Mouse (Mus musculus) lung, postnatal 36 days (tissue): Measurements from ENCODE around the gene Gm21083.
"Not testable (repeated sequence)": the region's sequence is repeated elsewhere in the genome, so short reads cannot be mapped to it uniquely, and the experiment has no call there.

Source experiments
- DNase-seq: peaks from one replicate; pipeline ENCODE4 v3.0.0; 2022; ENCODE audit warnings: mixed read lengths

Gm21083 gene

GRCm38 (mm10) chr5:15577033-15577432, at the start of gene Gm21083:
Gene Gm21083 (plus strand): TSS chr5:15577333.
- DNase-seq = not testable (repeated sequence)

GRCm38 (mm10) chr5:15529122-15529521, 48.0 kb upstream of the Gm21083 start, which contains the start of gene Gm21190:
Gene Gm21190 (minus strand): TSS chr5:15529222.
- DNase-seq = not testable (repeated sequence)

GRCm38 (mm10) chr5:15548642-15549041, 28.5 kb upstream of the Gm21083 start:
- DNase-seq = not testable (repeated sequence)

DNA sequence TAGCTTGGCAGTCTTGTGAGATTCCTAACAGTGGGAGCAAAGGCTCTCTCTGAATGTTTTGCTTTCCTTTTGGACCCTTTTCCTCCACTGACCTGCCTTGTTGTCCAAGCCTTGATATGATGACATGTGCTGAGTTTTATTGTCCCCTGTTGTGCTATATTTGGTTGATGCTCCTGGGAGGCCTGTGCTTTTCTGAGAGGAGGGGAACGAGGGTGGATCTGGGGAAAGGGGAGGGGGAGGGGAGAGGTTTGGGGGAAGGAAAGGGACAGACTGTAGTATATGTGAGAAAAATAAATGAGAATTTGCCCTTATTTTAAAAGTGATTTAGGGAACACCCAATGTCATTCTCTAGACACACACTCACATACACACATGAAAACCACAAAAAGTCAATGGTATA, 28.0 kb upstream of the Gm21083 start:
- not testable (repeated sequence) for DNase-seq

DNA sequence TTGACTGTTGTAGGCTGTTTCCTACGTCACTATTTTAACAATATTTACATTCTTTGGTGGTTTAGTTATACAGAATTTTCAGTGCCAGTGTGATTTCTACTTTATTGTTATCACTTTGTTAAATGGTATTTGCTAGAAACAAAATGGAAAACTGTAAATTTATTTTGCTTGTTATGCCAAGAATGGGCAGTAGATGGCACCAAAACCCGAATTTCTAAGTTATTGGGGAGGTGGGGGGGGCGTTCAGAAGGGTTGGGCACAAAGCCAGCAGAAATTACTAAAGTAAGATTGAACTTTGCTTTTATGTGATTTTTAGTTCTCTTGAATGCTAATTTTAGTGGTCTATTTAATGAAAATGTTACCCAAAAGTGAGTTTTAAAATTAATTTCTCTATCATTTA, 27.5 kb upstream of the Gm21083 start:
- DNase-seq = peak; percentile 12

GRCm38 (mm10) chr5:15558654-15559053, 18.5 kb upstream of the Gm21083 start:
- DNase-seq = peak; percentile 17

DNA sequence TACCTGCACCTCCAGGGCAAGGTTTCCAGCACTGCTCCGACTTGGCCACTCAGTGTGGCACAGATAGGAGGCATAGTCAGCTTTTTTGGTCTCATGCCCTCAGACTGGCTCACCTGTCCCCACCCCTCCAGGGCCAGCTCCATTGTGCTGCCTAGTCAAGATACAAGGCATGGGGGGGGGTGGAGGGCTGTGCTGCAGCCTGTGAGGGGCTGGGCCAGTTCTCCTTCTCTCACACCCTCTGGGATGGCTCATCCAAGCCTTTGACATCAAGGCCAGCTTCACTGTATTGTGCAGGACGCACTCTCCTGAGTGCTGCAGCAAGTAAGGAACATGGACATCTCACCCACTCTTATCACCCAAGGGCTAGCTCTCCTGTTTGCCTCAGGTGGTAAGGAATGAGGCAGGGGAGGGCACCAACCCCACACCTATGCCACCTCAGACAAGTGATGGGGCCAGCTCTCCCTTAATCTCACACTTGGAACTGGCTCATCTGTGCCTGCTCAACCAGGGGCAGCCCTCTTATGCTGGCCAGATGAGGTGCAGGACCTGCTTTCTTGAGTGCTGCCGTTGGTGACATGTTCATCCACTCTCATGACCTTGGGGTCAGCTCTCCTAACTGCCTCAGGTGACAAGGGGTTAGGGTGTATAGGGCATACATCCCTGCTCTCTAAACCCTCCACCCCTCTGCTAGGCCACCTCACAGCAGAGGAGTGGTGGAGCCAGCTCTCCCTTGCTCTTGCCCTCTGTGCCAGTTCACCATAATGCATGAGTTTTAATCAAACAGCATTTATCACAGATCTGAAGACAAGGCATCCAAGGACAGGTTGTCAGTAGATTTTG, 15.5 kb upstream of the Gm21083 start:
- not testable (repeated sequence) for DNase-seq

DNA sequence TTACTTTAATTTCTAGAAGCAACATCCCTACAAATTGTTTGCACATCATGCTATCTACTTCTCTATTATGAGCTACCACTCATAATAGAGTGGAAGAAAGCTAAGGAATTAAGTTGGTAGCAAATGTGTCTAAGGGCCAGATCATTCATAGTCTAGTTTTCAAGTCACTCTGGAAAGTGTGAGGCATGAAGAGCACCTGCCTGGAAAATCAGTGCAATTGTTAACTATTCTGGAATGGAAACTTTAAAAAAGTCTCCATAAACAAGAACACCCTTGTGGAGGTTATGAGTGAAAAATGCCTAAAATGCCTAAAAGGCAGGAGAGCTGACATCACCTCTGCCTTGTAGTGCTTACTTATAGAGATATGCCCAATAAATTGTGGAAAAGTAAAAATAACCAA, 3.4 kb upstream of the Gm21083 start:
- not testable (repeated sequence) for DNase-seq

- DNase-seq = peak; percentile 6
Observed at GRCm38 (mm10) chr5:15586351-15586750, 9.2 kb downstream of the Gm21083 start.

GRCm38 (mm10) chr5:15588291-15588690, 11.2 kb downstream of the Gm21083 start:
- DNase-seq = peak; percentile 9

- not testable (repeated sequence) for DNase-seq
Observed at GRCm38 (mm10) chr5:15590635-15591034, 13.5 kb downstream of the Gm21083 start.

- DNase-seq = not testable (repeated sequence)
Observed at GRCm38 (mm10) chr5:15591577-15591976, 14.4 kb downstream of the Gm21083 start.

DNA sequence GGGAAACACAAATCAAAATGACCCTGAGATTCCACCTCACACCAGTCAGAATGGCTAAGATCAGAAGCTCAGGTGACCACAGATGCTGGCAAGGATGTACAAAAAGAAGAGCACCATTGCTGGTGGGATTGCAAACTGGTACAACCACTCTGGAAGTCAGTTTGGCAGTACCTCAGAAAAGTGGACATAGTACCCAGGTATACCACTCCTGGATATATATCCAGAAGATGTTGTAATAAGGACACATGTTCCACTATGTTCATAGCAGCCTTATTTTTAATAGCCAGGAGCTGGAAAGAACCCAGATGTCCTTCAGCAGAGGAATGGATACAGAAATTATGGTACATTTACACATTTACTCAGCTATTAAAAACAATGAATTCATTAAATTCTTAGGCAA, 21.7 kb downstream of the Gm21083 start:
- DNase-seq = not testable (repeated sequence)

GRCm38 (mm10) chr5:15600342-15600741, 23.2 kb downstream of the Gm21083 start:
- peak; percentile 4 for DNase-seq

DNA sequence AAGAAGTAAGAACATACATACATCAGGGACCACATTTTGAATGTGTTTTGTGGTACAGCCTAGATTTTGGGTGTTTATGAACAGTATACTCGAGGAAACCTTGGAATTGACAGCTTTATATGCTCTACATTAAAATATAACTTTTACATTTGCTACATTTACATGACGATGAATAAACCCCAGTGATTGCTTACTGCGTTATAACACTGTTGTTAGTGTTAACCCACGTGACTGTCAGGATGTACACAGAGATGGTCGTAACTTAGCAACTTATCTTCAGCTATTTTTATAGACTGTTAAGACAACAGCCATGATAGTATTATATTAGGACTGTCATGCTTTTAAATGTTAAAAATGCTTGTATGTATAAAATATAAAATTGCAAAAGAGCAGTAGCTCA, 24.3 kb downstream of the Gm21083 start:
- not testable (repeated sequence) for DNase-seq

DNA sequence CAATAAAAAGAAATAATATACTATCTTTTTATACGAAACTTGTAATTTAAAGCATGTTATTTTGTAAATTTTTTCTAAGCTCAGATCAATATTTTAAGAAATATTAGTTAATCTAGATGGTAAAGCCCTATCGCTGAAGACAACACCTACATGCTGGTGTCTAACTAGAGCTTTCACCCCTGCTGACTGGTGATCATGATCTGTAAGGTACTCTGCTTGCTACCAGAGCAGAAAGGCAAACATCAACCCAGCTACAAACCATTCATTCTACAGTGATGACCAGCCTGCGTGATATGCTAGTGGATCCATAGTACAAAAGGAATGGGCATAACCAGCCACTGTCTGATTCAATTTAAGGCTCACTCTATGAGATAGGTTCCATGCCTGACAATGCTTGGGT, 24.8 kb downstream of the Gm21083 start:
- DNase-seq = not testable (repeated sequence)

DNA sequence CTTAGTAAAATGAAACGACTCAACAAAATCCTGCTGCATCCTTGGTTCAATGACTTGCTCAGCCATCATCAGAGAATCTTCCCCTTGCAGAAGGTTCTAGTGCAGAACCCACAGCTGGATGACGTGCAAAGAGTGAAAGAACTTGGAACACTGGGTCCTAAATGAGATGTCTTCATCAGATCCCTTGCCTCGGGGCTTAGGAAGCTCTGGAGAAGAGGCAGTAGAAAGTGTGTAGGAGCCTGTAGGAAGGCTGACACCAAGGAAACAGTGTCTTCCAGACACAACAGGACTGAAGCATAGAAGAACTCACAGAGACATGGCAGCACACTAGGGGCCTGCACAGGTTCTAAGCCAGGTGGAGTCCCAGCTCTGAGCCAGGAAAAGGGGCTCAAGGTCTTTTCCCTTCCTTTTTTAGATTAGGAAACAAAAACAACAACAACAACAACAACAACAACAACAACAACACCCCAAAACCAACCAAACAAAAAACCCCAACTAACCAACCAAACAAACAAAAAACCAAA, 25.4 kb downstream of the Gm21083 start:
- DNase-seq = not testable (repeated sequence)

DNA sequence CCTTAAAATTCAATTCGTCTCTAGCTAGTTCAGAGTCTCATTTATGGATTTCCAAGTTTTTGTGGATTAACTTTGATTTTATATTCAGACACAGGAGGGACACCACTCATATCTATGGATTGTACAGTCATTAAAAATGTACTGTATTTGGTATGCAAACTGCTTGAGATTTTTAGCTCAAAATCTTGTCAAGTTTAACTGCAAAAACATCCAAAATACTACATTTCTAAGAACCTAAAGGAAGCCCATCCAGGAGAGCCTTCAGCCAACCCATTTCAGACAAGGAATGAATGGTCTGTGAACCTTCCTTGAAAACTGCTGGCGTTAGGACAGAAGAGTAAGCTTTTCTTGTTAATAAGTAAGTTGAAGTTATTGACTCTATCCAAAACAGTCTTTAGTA, 25.9 kb downstream of the Gm21083 start:
- DNase-seq = not testable (repeated sequence)

GRCm38 (mm10) chr5:15603585-15603984, 26.5 kb downstream of the Gm21083 start:
- not testable (repeated sequence) for DNase-seq

DNA sequence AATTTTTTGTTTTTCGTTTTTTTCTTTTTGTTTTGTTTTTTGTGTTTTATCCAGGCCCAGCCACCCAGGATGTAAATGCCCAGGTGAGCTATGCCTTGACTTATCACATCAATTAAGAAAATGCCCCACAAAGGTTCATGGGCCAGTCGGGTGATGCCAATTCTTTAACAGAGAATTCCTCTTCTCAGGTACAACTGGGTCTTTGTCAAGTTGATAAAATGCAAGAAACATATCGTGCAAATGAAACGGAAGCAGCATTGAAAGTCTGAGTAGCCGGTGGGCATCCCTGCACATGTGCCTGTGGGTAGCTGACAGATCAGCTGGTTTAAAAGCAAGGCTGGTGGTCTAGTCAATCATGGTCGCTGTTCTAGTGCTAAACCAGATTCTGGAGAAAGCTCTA, 29.5 kb downstream of the Gm21083 start:
- DNase-seq = peak; percentile 3

DNA sequence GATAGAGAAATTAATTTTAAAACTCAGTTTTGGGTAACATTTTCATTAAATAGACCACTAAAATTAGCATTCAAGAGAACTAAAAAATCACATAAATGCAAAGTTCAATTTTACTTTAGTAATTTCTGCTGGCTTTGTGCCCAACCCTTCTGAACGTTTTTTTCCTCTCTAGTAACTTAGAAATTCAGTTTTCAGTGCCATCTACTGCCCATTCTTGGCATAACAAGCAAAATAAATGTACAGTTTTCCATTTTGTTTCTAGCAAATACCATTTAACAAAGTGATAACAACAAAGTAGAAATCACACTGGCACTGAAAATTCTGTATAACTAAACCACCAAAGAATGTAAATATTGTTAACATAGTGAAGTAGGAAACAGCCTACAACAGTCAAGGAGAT, 33.6 kb downstream of the Gm21083 start:
- DNase-seq = not testable (repeated sequence)

- not testable (repeated sequence) for DNase-seq
Observed at GRCm38 (mm10) chr5:15616195-15616594, 39.1 kb downstream of the Gm21083 start.

- DNase-seq = not testable (repeated sequence)
Observed at GRCm38 (mm10) chr5:15618764-15619163, 41.6 kb downstream of the Gm21083 start, which contains the start of gene Speer4d. Gene Speer4d (plus strand): TSS chr5:15619064.

- DNase-seq = peak; percentile 4
Observed at GRCm38 (mm10) chr5:15628136-15628535, 51.0 kb downstream of the Gm21083 start.
